Mouse (Mus musculus): ENCODE data around the gene Hspa8.

GRCm38 (mm10) chr9:40762354-40762753, 38.4 kb upstream of the Hspa8 start:
- no peak for TF ChIP-seq GATA1 (IDR thresholded peaks at IDR 0.05; ENCODE audit: borderline replicate concordance, low read length)
- TF ChIP-seq FLI1 (IDR thresholded peaks at IDR 0.05; ENCODE audit: low read length), result no peak
